Mouse (Mus musculus): ENCODE measurements around the gene Frmd8.

DNA sequence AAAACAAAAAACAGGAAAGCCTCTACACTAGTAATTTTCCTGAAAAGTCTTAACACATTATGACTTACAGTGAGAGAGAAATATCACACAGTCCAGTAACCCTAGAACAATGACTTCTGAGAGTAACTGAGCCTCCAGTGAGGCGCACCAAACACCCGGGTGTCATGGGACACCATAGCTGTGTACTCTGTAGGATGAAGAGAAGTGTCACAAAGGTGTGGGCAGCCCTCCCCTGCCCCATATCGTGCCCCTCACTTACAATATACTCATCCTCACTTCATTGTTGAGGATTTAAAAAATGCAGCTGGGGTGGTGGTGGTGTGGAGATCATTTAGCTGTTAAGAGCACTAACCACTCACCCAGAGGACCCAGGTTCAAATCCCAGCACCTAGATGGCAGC lies 46.9 kb downstream of the Frmd8 start:
- TF ChIP-seq CTCF (IDR thresholded peaks at IDR 0.05; ENCODE audit: control insufficient read depth, insufficient read depth, insufficient replicate concordance, low read depth, low read length) (no peak), POLR2A (IDR thresholded peaks at IDR 0.05; ENCODE audit: control insufficient read depth, low read depth, low read length) (no peak)

Measured in testis, adult 2 months (tissue).